Mouse (Mus musculus): Measurements from ENCODE around the gene Fkbpl. TPM values are rescaled to one million over a fixed set of nuclear protein-coding genes. Genes with fewer than 3 reads are reported as not detected.

Fkbpl gene
- total and polyA plus RNA-seq, 3 experiments, result 5.5 to 8.2 (median 6.2) TPM

DNA sequence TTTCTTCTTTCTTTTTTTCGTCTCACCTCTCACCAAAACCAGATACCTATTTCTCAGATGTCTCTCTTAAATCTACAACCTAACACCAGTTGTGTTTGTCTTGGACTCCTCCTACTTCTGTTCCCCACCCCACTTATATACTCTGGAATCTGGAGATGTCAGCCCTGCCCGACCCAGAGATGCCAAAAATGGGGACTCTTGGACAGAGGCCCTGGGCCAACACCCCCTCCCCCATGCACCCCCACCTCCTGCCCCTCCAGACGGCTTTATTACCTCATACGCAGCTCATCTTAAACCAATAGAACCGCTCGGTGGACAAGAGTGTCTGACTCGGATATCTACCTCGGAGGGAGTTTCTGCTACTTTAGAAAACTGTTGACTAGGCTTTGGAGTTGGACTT, 48.5 kb upstream of the Fkbpl start:
- H3K27ac ChIP-seq (ENCODE audit: insufficient read depth, low read depth), result no peak overlapping the region
- dilution Hi-C loops (cut with MboI; ENCODE audit: extremely low pct_ligation_motif_present, extremely low pct_unique_long_range_greater_than_20kb, low sequenced_read_pairs), result no loop called here

GRCm38 (mm10) chr17:34597566-34598095, 46.9 kb upstream of the Fkbpl start, which contains the start of gene Ager:
TSS of gene Ager (plus strand) at chr17:34597862.
- in situ Hi-C loops (cut with MboI; ENCODE audit: low pct_ligation_motif_present, low pct_unique_long_range_greater_than_20kb, low sequenced_read_pairs), result no loop called here
- no peak within 1 kb of the TSS for H3K4me2 ChIP-seq (ENCODE audit: insufficient read depth, low read depth, poor library complexity, severe bottlenecking)
- TF ChIP-seq E2F4 (IDR thresholded peaks at IDR 0.05; ENCODE audit: insufficient replicate concordance, low read depth, low read length) (no peak), NELFE (IDR thresholded peaks at IDR 0.05; ENCODE audit: low read depth, low read length) (no peak), UBTF (IDR thresholded peaks at IDR 0.05; ENCODE audit: low read depth, low read length) (no peak), GABPA (IDR thresholded peaks at IDR 0.05; ENCODE audit: insufficient replicate concordance, low read depth, low read length) (no peak), IRF4 (IDR thresholded peaks at IDR 0.05; ENCODE audit: low read depth, low read length) (no peak), CHD1 (IDR thresholded peaks at IDR 0.05; ENCODE audit: low read depth, low read length) (no peak), BHLHE40 (IDR thresholded peaks at IDR 0.05; ENCODE audit: low read depth, low read length) (no peak), EP300 (IDR thresholded peaks at IDR 0.05; ENCODE audit: low read length) (no peak), POLR2AphosphoS2 (IDR thresholded peaks at IDR 0.05; ENCODE audit: low read depth, low read length) (no peak), TBP (conservative IDR thresholded peaks at IDR 0.05; ENCODE audit: low read depth, low read length) (no peak), MYC (IDR thresholded peaks at IDR 0.05; ENCODE audit: low read depth, low read length) (no peak)
- no peaks in the 10 kb centered on the region for H3K27me3 ChIP-seq (replicated peaks)
- H3K27ac ChIP-seq (ENCODE audit: insufficient read depth, low read depth), result no peak within 1 kb of the TSS
- H3K79me2 ChIP-seq (replicated peaks; ENCODE audit: control insufficient read depth, extremely low read depth, insufficient read depth, poor library complexity, severe bottlenecking), result peaks cover 3% of the 10 kb centered on the region
- H3K9me3 ChIP-seq (replicated peaks; ENCODE audit: low read length), result no peaks in the 10 kb centered on the region
- H3K4me3 ChIP-seq (replicated peaks in 1 of 3; ENCODE audit: low read depth in 2 of 3, low read length in 2 of 3, poor library complexity in 1 of 3), result no peak within 1 kb of the TSS
- no peak for DNase-seq (ENCODE audit: extremely low read depth)
- no peak within 1 kb of the TSS for H3K9ac ChIP-seq (ENCODE audit: insufficient read depth, low read depth)
- dilution Hi-C loops (cut with MboI; ENCODE audit: extremely low pct_ligation_motif_present, extremely low pct_unique_long_range_greater_than_20kb, low sequenced_read_pairs), result no loop called here
- peaks cover 31 to 68% of the 10 kb centered on the region in 2 experiments for H3K36me3 ChIP-seq (replicated peaks in 1 of 2; ENCODE audit: control insufficient read depth in 1 of 2, insufficient read depth in 1 of 2, low read length in 1 of 2)
- peaks cover 8 to 37% of the 10 kb centered on the region in 2 experiments for H3K4me1 ChIP-seq (ENCODE audit: control insufficient read depth in 1 of 2, insufficient read depth in 2 of 2)

More for the DNA sequence above, 48.5 kb upstream of the Fkbpl start:
- no peaks in the 10 kb centered on the region for H3K27me3 ChIP-seq (replicated peaks)
- DNase-seq (ENCODE audit: extremely low read depth), result no peak
- TF ChIP-seq ZMIZ1 (IDR thresholded peaks at IDR 0.05; ENCODE audit: low read depth, low read length) (no peak), IRF4 (IDR thresholded peaks at IDR 0.05; ENCODE audit: low read depth, low read length) (no peak), ZKSCAN1 (IDR thresholded peaks at IDR 0.05; ENCODE audit: borderline replicate concordance, low read depth, low read length) (no peak)
- no peak overlapping the region for H3K9ac ChIP-seq (ENCODE audit: insufficient read depth, low read depth)
- no peaks in the 10 kb centered on the region for H3K9me3 ChIP-seq (replicated peaks; ENCODE audit: low read length)
- peaks cover 25 to 57% of the 10 kb centered on the region in 2 experiments for H3K36me3 ChIP-seq (replicated peaks in 1 of 2; ENCODE audit: control insufficient read depth in 1 of 2, insufficient read depth in 1 of 2, low read length in 1 of 2)
- in situ Hi-C loops (cut with MboI; ENCODE audit: low pct_ligation_motif_present, low pct_unique_long_range_greater_than_20kb, low sequenced_read_pairs), result no loop called here
- H3K79me2 ChIP-seq (replicated peaks; ENCODE audit: control insufficient read depth, extremely low read depth, insufficient read depth, poor library complexity, severe bottlenecking), result no peaks in the 10 kb centered on the region
- H3K4me2 ChIP-seq (ENCODE audit: insufficient read depth, low read depth, poor library complexity, severe bottlenecking), result no peak overlapping the region
- H3K4me1 ChIP-seq (ENCODE audit: control insufficient read depth in 1 of 2, insufficient read depth in 2 of 2), result peaks cover 5 to 30% of the 10 kb centered on the region in 2 experiments; a peak in 2 of 4 replicates
- H3K4me3 ChIP-seq (replicated peaks in 1 of 3; ENCODE audit: low read depth in 2 of 3, low read length in 2 of 3, poor library complexity in 1 of 3), result no peak overlapping the region

DNA sequence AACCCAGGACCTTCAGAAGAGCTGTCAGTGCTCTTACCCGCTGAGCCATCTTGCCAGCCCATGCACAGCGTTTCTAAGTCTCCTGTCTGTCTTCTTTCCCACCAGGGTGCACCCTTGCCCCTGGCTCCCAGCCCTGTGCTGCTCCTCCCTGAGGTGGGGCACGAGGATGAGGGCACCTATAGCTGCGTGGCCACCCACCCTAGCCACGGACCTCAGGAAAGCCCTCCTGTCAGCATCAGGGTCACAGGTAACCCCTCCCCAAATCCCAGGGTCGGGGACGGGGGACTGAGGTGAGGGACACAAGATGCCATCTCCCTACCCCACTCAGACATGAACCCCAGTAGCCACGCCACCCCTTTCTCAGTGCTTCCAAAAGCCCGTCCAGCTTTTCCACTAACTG, 44.7 kb upstream of the Fkbpl start:
- Histone ChIP-seq H3K4me2 (ENCODE audit: insufficient read depth, low read depth, poor library complexity, severe bottlenecking) (no peak overlapping the region), H3K4me3 (replicated peaks in 1 of 3; ENCODE audit: low read depth in 2 of 3, low read length in 2 of 3, poor library complexity in 1 of 3) (no peak overlapping the region), H3K36me3 (replicated peaks in 1 of 2; ENCODE audit: control insufficient read depth in 1 of 2, insufficient read depth in 1 of 2, low read length in 1 of 2) (peaks cover 23 to 51% of the 10 kb centered on the region in 2 experiments), H3K9me3 (replicated peaks; ENCODE audit: low read length) (no peaks in the 10 kb centered on the region), H3K27me3 (replicated peaks) (no peaks in the 10 kb centered on the region), H3K27ac (ENCODE audit: insufficient read depth, low read depth) (no peak overlapping the region), H3K79me2 (replicated peaks; ENCODE audit: control insufficient read depth, extremely low read depth, insufficient read depth, poor library complexity, severe bottlenecking) (peaks cover 7% of the 10 kb centered on the region), H3K9ac (ENCODE audit: insufficient read depth, low read depth) (no peak overlapping the region), H3K4me1 (ENCODE audit: control insufficient read depth in 1 of 2, insufficient read depth in 2 of 2) (peaks cover 3 to 19% of the 10 kb centered on the region in 2 experiments)
- DNase-seq (ENCODE audit: extremely low read depth), result no peak
- dilution Hi-C loops (cut with MboI; ENCODE audit: extremely low pct_ligation_motif_present, extremely low pct_unique_long_range_greater_than_20kb, low sequenced_read_pairs), result no loop called here
- in situ Hi-C loops (cut with MboI; ENCODE audit: low pct_ligation_motif_present, low pct_unique_long_range_greater_than_20kb, low sequenced_read_pairs), result no loop called here
- no peak for TF ChIP-seq UBTF (IDR thresholded peaks at IDR 0.05; ENCODE audit: low read depth, low read length)
- TF ChIP-seq MYC (IDR thresholded peaks at IDR 0.05; ENCODE audit: low read depth, low read length), result no peak
- no peak for TF ChIP-seq SIN3A (IDR thresholded peaks at IDR 0.05; ENCODE audit: low read length)
- TF ChIP-seq RCOR1 (conservative IDR thresholded peaks at IDR 0.05; ENCODE audit: low read depth, low read length), result no peak
- TF ChIP-seq CTCF (conservative IDR thresholded peaks at IDR 0.05 in 1 of 2, IDR thresholded peaks at IDR 0.05 in 1 of 2; ENCODE audit: low read depth in 2 of 2, low read length in 2 of 2), result no peak

Measured in CH12.LX (cell line).